Mouse (Mus musculus) ES-E14 (cell line): ENCODE data around the gene 3110082I17Rik.

Experiments used
- CHD2 ChIP-seq: IDR thresholded peaks from 2 replicates; pipeline ENCODE4 v1.6.1; 2014; ENCODE audit warnings: mild to moderate bottlenecking, low read depth, low read length, inconsistent platforms
- HCFC1 ChIP-seq: IDR thresholded peaks from 2 replicates; pipeline ENCODE4 v1.6.1; 2012; ENCODE audit warnings: low read length, inconsistent platforms, borderline replicate concordance; ENCODE audit not compliant: insufficient read depth
- ZC3H11A ChIP-seq: IDR thresholded peaks from 2 replicates; pipeline ENCODE4 v1.6.1; 2012; ENCODE audit warnings: low read depth, mild to moderate bottlenecking, inconsistent platforms, low read length, borderline replicate concordance
- ZNF384 ChIP-seq: IDR thresholded peaks from 2 replicates; pipeline ENCODE4 v1.6.1; 2012; ENCODE audit warnings: low read depth, low read length, inconsistent platforms

DNA sequence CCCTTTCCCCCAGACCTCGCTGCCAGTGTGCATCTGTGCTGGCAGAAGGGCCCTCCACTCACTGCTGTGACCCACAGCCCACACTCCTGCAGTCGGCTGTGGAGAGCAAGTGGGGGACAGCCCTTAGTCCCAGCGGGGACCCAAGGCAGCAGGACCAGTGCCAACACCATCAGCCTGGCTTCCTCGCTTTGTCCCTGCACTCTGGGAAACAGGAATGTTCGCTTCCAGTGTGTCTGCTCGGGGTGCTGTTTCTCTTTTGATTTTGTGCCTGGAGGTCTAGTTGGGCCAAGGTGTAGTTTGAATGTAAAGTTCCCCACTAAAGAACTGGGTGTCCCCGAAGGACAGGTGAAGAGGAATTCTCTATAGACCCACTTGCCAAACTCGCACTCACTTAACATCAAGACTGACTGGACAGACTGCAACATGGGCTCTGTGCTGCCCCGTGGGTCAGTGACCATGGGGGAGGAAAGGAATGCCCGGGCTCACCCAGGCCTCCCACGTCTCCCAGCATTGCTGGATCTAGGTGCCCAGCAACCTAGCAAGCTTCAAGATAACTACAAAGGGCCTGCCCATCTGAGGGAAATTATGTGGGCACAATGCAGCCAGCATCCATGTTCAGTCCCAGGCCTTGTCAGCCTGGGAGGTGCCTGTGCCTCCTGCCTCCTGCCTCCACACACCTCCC, 68.9 kb downstream of the 3110082I17Rik start:
- no peak for TF ChIP-seq CHD2
- no peak for TF ChIP-seq HCFC1
- no peak for TF ChIP-seq ZNF384
- TF ChIP-seq ZC3H11A = no peak
